Mouse (Mus musculus) olfactory bulb, adult 2 months (tissue): ENCODE measurements around the gene Cept1.

Experiments used
- CTCF ChIP-seq: fragments of 200-500 bp; IDR thresholded peaks from 2 replicates; pipeline ENCODE4 v1.5.1; 2012; ENCODE audit warnings: low read depth, mild to moderate bottlenecking, low read length, moderate library complexity; ENCODE audit not compliant: insufficient read depth
- POLR2A ChIP-seq: fragments of 200-500 bp; IDR thresholded peaks from 2 replicates; pipeline ENCODE4 v1.6.1; 2012; ENCODE audit warnings: mild to moderate bottlenecking, low read depth, low read length, moderate library complexity; ENCODE audit not compliant: insufficient read depth

- TF ChIP-seq CTCF: no peak
- TF ChIP-seq POLR2A: no peak
Measured at GRCm38 (mm10) chr3:106579296-106579695, 31.7 kb upstream of the Cept1 start.
